Mouse (Mus musculus) kidney, adult 9 months (tissue): ENCODE measurements at regions not wholly inside any gene's neighbourhood (a gene's known extent, or its start where the extent isn't known, plus 50 kb on each side); places are given as distances from the start of the nearest gene placed in this dataset.

ENCODE experiments used
- DNase-seq: peaks from one replicate; pipeline ENCODE4 v3.0.0; 2022

DNA sequence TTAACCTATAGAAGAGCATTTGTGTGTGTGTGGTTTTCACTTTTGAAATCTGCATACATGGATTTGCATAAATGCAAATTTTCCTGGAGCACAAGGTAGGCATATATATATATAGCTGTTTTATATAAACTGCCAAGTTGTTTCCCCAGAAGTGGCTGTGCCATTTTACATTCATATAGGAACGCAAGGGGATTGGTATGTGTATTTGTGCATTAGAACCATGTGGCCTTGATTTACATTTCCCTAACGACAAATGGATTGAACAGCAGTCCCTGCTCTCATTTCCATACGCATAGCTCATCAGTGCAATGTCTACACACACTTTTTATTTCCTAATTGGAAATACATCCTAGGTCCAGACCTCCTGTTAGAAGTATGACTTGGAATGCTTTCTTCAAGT lies 1069.9 kb downstream of the Synb start:
- DNase-seq, result no peak

DNA sequence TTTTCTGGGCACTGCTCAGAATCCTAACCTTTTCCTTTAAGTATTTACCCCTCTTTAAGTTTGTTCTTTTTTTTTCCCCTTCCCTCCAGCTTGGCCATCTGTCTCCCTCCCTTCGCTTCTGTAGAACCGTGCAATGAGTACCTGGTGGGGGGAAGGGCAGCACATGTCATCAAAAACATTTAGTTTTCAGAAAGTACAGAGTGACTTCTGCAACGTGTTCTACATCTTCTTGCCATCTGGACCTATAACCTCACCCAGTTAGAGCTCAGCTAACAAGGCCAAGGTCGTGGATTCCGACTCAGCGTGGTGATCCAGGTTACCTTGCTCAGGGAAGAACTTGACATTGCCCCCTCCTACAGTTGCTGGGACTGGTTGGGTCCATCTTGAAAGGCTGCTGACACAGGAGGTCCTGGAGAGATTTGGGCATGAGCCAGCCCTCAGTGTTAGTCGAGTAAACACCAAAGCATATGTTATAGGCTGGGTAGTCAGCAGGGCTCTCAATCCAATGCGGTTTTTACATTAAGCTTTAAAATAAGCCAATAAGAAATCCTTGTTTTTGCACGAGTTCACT lies 1075.0 kb downstream of the Synb start:
- no peak for DNase-seq

DNA sequence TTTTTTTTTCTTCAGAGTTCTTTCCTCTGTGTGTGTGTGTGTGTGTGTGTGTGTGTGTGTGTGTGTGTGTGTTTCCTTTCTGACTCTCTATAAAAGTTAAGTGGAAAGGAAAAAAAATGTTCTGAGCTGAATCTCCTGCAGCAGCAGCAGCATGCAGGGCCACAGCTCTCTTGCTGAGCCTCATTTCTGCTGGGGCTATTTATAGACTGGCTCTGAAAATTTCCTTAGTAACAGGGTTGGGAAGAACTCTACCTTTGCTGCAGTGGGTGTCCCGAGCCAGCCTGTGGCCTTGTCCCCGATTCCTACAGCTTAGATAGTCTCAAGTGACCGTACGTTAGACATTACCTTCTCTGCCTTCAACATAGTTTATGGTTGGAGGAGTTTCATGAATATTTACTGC lies 1075.6 kb downstream of the Synb start:
- no peak for DNase-seq

DNA sequence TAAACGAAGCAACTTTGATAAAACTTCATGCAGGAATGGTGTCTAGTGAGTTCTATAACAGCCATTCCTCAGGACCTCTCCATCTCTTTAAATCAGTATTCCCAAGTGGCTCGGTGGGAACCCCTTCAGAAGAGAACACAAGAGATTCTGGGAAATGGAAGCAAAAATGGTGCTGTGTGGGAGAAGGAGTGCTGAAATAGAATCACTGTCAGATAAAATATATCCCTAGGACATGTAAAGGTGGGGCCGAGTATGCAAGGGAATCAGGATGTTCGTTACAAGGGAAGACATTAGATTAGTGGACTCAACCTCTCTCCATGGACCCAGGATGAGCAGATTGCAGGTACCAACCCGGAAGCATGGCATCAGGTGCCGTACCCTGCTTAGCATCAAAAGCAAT lies 1076.1 kb downstream of the Synb start:
- DNase-seq, result no peak

DNA sequence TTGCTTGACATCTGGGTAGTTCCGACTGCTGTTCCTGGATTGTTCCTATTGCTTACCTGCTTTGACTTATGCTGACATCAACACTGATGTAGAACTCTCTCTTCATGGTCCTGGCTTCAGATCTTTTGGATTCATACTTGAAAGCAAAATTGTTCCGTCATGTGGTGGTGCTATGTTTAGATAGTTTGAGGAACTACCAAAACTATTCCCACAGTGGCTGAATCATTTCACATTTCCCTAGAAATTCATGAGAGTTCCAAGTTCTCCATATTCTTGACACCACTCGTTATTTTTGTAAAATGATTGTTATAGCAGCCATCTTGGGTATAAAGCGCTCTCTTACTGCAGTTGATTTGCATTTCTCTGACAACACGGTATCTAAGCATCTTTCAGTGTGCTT lies 1080.2 kb downstream of the Synb start:
- no peak for DNase-seq

DNA sequence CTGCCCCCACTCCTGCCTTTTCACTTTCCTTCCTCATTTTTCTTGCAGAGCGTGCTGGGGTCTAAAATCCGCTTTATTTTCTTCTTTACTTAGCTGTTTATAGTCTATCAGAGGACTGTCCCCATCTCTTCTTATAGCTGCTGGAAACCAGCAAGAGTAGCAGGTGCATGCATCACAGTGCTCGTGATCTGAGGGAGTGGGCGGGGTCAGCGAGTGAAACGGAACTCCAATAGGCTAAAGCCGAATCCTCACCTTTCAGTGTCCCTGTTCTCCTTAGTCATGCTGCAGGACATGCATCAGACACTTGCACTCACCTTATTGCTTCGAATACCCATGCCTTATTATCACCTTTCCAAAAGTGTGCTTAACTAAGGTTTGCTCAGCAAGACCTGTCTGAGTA lies 1095.3 kb downstream of the Synb start:
- no peak for DNase-seq

DNA sequence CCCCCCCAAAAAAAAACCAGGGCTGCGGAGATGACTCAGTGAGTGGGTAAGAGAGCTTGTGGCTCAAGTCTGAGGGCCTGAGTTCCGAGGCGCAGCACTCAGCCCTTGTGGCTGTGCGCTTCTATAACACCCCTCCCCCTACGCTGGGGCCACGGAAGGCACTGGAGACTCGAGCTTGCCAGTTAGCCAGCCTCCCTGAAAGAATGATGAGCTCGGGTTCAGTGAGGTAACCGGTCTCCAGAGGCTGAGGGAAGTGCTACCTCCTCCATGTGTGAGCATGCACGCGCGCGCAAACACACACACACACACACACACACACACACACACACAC lies 1096.7 kb downstream of the Synb start:
- no peak for DNase-seq

DNA sequence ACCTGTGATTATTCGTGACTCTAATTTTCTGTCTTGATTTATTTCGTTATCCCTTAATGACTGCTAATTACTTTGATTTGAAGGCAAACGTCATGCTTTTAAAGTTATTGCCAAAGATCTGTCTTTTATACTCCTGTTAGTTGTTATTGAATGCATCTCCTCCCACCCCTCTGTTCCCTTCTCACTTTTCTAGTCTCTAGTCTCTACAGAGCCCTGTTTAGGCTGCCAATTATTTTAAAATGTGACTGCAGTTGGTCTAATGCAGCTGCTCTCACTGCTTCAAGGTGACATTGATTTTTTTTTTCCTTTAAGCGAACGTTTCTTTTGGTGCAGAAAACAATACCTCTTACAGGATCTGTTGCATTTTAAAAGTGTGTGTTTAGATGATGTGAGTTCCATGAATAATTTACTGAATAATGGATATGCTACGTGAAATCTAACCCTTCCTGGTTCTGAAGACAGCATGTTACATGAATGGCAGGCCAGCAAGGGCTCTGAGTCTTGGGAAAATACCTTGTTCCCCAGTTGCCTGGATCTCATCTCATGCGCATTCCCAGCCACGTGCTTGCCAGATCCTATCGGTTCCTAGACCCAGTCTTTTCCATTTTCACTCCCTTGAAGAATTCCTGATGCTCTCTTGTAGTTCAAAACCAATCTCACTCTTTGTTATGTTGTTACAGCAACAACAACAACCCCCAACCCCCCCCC lies 1097.2 kb downstream of the Synb start:
- no peak for DNase-seq

DNA sequence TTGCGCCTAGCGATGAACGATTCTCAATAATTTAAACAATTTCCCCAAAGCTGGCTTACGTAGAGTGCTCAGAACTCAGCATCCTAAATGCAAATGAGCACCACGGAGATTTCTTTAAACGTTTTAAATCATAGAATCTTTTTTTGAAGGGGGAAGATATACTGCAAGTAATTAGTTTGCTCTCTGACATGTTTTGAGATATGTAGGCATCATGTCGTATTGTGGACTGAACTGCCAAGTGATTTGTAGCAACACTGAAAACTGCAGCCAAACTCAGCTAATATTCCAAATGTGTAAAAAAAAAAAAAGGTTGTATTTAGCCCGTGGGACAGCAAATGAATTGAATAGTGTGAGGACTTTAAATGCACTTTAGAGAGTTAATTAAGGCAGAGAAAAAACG lies 1097.9 kb downstream of the Synb start:
- DNase-seq, result no peak

DNA sequence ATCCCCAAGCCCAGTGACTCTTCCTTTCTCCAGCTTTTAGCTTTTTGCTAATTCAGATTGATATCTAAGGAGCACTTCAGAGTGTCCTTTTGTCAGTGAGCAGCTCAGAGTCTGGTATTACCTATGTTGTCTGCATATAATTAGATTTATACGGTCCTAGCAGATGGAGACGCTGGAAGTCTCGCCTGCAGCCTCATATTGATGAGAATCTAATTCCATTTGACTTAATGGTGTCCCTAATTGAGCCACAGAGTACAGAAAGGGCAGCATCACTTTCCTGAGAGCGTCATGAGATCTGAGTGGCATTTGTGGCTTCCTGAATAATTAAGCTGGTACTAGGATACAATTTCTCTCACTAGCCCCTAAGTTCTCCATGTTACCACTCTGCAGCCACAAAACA lies 1104.2 kb downstream of the Synb start:
- no peak for DNase-seq

DNA sequence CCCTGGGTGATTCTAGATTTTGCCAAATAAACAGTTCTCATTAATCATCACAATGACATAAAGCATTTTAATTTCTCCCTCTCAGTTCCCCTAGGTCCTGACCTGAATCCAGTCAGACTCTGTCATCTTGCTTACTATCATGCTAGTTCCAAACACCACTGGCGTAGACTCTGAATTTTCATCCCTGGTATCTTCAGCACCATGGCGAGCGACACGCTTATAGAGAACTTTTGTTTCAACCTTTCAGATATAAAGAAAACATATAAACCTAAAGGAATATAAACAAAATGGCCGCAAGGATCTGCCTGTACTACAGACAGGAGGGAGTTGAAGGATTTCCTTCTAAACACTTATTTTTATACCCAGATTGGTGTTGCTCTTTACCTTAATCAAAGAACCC lies 1105.8 kb downstream of the Synb start:
- DNase-seq, result no peak

DNA sequence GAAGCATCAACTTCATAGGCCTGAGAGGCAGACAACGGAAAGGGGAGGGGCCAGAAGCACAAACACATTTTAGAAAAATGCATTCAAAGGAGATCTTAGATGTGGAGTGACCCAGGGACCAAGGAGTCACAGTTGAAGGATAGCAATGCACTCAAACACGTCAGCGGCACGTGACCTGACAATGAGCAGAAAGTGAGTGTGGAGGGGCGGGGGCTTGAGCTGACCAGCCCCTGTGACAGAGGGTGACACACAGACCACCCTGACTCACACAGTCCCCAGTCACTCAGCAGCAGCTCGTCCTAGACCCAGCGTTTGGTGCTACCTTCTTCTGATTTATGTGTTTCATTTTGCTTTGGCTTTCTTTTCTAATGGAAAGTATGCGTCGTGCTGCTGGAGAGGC lies 1111.5 kb downstream of the Synb start:
- no peak for DNase-seq

DNA sequence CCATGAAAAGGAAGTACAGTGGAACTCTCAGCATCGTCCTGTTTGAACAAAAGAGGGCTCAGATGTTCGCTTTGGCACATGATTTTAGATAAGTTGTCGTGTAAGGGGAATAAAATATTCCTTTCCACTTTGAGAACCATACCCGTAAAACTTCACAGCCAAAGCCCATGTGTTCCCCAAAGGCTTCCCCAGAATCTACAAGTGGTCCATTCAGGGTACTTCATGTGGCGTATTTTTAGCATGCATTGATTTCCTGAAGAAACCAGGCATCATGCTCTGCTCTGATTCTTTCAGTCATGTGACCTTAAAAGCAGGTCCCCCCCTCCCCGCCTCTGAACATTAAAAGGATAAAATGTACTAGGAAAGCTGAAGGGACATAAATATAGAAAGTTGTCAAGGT lies 1112.9 kb downstream of the Synb start:
- DNase-seq, result no peak
